Mouse (Mus musculus) lung, embryonic 15.5 days (tissue): ENCODE measurements around the gene Cds2. TPM values are rescaled to one million over a fixed set of nuclear protein-coding genes. Genes with fewer than 3 reads are reported as not detected.
A peak's percentile ranks its signal among the peaks of the same experiment; 100 is the strongest.

Source experiments
- ATAC-seq: fragments of 200-750 bp; cut with Nextera tagmentation; 2 replicates; pipeline ENCODE4 v1.8.0; 2017; ENCODE audit warnings: moderate number of reproducible peaks, borderline replicate concordance; ENCODE audit not compliant: low FRiP score, low TSS enrichment; ENCODE audit errors: extremely low read depth
- H3K27ac ChIP-seq: fragments of 300-500 bp; sonication (generic); 2 replicates; pipeline ENCODE4 v1.5.1; 2015; ENCODE audit warnings: moderate library complexity, mild to moderate bottlenecking, inconsistent platforms
- H3K27me3 ChIP-seq: fragments of 300-500 bp; sonication (generic); 2 replicates; pipeline ENCODE4 v1.6.1; 2015; ENCODE audit warnings: inconsistent platforms
- H3K36me3 ChIP-seq: fragments of 300-500 bp; sonication (generic); 2 replicates; pipeline ENCODE4 v1.6.1; 2015; ENCODE audit warnings: inconsistent platforms
- H3K4me1 ChIP-seq: fragments of 300-500 bp; sonication (generic); 2 replicates; pipeline ENCODE4 v1.6.1; 2015; ENCODE audit warnings: inconsistent platforms
- H3K4me2 ChIP-seq: fragments of 300-500 bp; sonication (generic); 2 replicates; pipeline ENCODE4 v1.6.1; 2015; ENCODE audit warnings: inconsistent platforms, mild to moderate bottlenecking, moderate library complexity
- H3K4me3 ChIP-seq: fragments of 300-500 bp; sonication (generic); 2 replicates; pipeline ENCODE4 v1.5.1; 2015; ENCODE audit warnings: mild to moderate bottlenecking, inconsistent platforms
- H3K9ac ChIP-seq: fragments of 300-500 bp; sonication (generic); 2 replicates; pipeline ENCODE4 v1.6.1; 2015; ENCODE audit warnings: inconsistent platforms
- H3K9me3 ChIP-seq: fragments of 300-500 bp; sonication (generic); 2 replicates; pipeline ENCODE4 v1.6.1; 2016; ENCODE audit warnings: inconsistent platforms
- WGBS: fragments of 180-500 bp; shearing (Covaris S2); methylation state at CpG from one replicate; pipeline ENCODE4 v1.1.7; 2015; 5-methylcytosine and 5-hydroxymethylcytosine counted together
- polyA plus RNA-seq: library from polyadenylated mRNA; unstranded; fragments of >200 nt; fragmentation: Nextera tagmentation; extraction: Ambion mirVana; gene quantifications from 2 replicates; pipeline ENCODE4 v1.2.1, GENCODE M21; 2015

Gene Cds2
- polyA plus RNA-seq, 1 experiment from 2014 or later: 24.4 TPM

DNA sequence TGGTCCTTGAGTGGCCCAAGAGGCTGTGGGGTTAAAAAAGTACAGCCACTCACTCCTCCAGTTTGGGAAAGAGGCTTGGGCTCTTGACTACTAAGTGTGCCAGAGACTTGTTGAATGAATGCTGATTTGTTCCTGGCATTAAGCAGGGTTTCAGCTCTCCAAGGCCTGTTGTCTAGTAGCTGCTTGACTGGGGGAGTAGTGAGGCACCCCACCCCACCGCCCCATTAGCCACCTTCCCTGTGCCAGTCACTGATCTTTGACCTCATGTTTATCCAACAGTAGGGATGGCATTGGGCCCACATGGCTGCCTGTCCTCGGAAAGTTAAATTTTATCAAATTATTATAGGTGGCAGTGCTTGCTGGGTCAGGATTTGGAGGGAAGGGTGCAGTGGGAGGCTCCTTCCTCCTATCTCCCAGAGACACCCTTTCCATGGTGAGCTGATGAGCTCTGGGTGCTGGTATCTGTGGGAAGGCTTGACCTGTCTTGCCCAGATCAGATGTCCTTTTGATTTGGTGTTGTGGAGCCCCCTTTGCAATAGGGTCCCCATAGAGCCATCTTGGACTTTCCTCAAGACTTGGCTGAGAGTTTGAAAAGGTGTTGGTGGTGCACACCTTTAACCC, 7.5 kb downstream of the Cds2 start:
- no peak overlapping the region for H3K4me3 ChIP-seq
- 55% methylated on average over 2 of the region's 2 CpGs for WGBS
- no peaks in the 10 kb centered on the region for H3K27me3 ChIP-seq
- H3K9ac ChIP-seq: no peak overlapping the region
- ATAC-seq: no peak
- H3K9me3 ChIP-seq: no peaks in the 10 kb centered on the region
- H3K36me3 ChIP-seq: no peaks in the 10 kb centered on the region
- H3K4me1 ChIP-seq: peaks cover 19% of the 10 kb centered on the region; the same call in 1 of the 2 replicates
- H3K4me2 ChIP-seq: no peak overlapping the region
- no peak overlapping the region for H3K27ac ChIP-seq

DNA sequence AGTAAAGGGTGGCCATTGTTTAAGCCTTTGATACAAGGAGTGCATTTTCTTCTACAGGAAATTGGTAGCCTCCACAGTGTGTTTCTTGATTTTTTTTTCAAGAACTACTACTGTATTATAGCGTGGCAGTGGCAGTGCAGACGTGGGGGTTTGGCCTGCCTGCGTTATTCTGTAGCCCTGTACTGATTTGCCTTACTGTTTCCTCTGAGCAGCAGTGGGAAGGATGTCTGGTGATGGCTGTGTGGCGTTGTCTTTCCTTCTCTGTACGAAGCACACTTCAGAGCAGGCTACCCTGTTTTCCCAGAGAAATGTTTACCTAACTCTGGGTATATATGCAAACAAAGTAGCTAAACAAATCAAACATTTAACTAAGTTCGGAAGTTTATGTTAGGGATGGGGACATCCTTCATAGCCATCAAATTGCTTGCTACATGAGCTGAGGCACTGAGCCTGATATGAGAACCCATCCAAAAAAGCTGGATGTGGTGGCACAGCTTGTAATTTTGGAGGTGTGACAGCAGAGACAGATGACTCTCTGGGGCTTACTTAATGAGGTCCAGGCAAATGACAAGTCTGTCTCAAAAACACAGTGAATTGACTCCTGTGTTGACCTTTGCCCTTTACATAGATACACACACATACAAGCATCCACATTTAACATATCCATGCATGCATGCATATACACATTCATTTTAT, 9.9 kb downstream of the Cds2 start:
- no peaks in the 10 kb centered on the region for H3K36me3 ChIP-seq
- H3K27me3 ChIP-seq: no peaks in the 10 kb centered on the region
- H3K4me3 ChIP-seq: no peak overlapping the region
- ATAC-seq: no peak
- no peaks in the 10 kb centered on the region for H3K9me3 ChIP-seq
- no peak overlapping the region for H3K4me2 ChIP-seq
- no peak overlapping the region for H3K9ac ChIP-seq
- peaks cover 19% of the 10 kb centered on the region; the same call in 1 of the 2 replicates for H3K4me1 ChIP-seq
- H3K27ac ChIP-seq: no peak overlapping the region; the same call in 1 of the 2 replicates
- WGBS: 31% methylated on average over 6 of the region's 6 CpGs

DNA sequence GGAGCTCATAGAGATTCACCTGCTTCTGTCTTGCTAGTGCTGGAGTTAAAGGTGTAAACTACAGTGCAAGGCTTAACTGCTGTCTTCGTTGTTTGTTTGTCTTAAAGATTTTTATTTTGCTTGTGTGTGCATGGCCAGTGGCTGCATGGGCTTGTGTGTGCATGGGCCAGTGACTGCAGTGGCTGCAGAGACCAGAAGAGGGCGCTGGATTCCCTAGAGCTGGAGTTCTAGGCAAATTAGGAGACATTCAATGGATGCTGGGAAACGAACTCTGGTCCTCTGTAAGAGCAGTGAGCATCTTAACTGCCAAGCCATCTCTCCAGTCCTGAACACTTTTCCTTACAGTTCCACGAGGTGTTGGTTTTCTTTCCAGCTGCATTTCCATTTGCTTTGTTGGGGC, 12.6 kb downstream of the Cds2 start:
- no peak for ATAC-seq
- Histone ChIP-seq H3K9ac (no peak overlapping the region), H3K27me3 (no peaks in the 10 kb centered on the region), H3K27ac (no peak overlapping the region), H3K36me3 (no peaks in the 10 kb centered on the region), H3K4me3 (no peak overlapping the region), H3K4me1 (peaks cover 17% of the 10 kb centered on the region), H3K4me2 (no peak overlapping the region), H3K9me3 (no peaks in the 10 kb centered on the region)
- 77% methylated on average over 4 of the region's 4 CpGs for WGBS

DNA sequence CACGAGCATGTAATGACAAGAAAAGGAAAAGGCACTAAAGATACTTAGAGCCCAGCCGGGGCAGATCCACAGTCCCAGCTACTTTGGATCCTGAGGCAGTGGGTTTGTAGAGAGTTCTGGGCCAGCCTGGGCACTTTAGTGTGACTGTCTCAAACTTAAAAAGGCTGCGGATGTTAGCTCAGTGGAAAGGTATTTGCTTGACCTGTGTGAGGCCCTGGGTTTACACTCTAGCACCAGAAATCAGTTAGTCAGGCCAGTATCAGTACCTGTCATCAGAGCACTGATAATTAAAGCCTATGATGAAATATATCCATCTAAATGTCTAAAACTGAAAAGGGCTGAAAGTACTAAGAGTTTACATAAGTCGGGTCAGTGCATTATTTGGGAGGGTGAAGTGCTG, 13.3 kb downstream of the Cds2 start:
- Histone ChIP-seq H3K36me3 (no peaks in the 10 kb centered on the region), H3K9me3 (no peaks in the 10 kb centered on the region), H3K9ac (no peak overlapping the region), H3K27ac (no peak overlapping the region), H3K4me1 (peaks cover 17% of the 10 kb centered on the region), H3K4me2 (no peak overlapping the region), H3K27me3 (no peaks in the 10 kb centered on the region), H3K4me3 (no peak overlapping the region)
- ATAC-seq: no peak
- 58% methylated on average over 4 of the region's 4 CpGs for WGBS

DNA sequence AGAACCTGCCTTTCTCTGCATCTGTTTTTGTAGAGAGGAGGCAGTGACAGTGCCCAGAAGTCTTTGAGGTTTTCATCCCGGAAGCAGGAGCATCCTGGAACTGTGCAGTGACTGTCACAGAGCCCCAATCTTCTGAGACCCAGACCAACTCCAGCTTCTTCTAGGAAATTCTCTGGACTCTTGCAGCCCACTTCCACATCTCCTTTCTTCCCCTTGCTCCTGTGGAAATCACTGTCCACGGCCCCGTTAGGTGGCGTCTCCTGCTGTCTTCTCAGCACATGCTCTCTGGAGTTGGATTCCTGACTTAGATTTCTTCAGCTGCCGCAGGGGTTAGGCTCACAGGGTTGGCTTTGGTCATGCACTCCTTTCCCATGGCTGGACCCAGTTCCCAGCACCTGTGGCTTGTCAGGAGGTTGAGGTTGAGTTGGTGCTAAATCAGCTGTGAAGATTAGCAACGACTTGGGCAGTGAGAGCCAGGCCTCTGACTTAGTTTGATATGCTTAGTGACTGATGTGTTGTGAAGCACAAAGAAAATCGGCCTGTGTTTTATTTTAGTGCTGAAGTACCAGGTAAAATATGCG, 15.4 kb downstream of the Cds2 start:
- H3K36me3 ChIP-seq: no peaks in the 10 kb centered on the region
- no peak overlapping the region for H3K4me3 ChIP-seq
- H3K27me3 ChIP-seq: no peaks in the 10 kb centered on the region
- no peak for ATAC-seq
- H3K9ac ChIP-seq: no peak overlapping the region
- H3K27ac ChIP-seq: no peak overlapping the region
- H3K4me1 ChIP-seq: peaks cover 26% of the 10 kb centered on the region
- 74% methylated on average over 8 of the region's 8 CpGs for WGBS
- H3K9me3 ChIP-seq: no peaks in the 10 kb centered on the region
- no peak overlapping the region for H3K4me2 ChIP-seq

DNA sequence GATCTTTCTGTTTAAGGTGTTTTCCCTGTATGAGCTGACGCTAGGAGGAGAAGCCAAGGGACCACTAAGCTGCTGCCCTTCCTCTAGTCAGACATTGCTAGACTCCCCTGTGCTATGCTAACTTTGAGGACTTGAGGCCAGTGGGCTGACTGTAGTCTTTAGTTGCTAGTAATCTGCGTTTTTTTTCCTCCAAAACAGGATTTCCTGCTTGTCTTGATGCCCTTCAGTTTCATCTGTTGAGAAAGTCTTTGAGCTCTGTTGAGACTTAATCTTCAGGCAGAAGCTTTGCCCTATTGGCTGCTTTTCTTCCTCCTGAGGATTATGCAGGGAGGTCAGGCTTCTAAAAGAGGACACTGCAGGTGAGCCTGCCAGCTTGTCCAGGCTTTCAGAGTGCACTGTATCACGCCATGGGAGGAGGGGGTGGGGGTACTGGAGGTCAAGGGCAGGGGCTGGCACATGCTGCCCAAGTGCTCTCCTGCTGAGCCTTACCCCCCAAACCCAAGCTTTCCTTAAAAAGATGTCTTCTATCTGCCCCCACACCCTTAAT, 16.5 kb downstream of the Cds2 start:
- H3K4me1 ChIP-seq: peaks cover 36% of the 10 kb centered on the region
- H3K9ac ChIP-seq: no peak overlapping the region
- ATAC-seq: no peak
- H3K9me3 ChIP-seq: no peaks in the 10 kb centered on the region
- no peaks in the 10 kb centered on the region for H3K27me3 ChIP-seq
- 60% methylated on average over 3 of the region's 3 CpGs for WGBS
- no peaks in the 10 kb centered on the region for H3K36me3 ChIP-seq
- H3K4me2 ChIP-seq: no peak overlapping the region
- H3K4me3 ChIP-seq: no peak overlapping the region
- H3K27ac ChIP-seq: no peak overlapping the region

DNA sequence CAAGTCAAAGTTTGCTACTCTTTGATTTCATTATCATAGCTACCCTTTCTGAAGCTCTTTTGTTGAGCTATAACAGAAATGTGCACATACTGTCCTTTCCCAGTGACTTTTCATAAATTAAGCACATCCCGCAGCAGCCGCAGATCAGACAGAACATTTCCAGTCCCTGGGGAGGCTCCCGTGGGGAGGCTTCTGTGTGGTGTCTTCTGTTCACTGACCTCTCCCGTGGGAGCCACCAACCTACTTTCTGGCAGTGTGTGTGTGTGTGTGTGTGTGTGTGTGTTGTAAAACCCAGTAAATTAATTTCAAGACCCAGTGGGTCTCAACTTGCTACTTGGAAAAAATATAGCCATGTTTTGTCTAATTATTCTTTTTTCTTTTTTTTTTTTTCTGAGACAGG, 17.0 kb downstream of the Cds2 start:
- WGBS: 65% methylated on average over 4 of the region's 4 CpGs

DNA sequence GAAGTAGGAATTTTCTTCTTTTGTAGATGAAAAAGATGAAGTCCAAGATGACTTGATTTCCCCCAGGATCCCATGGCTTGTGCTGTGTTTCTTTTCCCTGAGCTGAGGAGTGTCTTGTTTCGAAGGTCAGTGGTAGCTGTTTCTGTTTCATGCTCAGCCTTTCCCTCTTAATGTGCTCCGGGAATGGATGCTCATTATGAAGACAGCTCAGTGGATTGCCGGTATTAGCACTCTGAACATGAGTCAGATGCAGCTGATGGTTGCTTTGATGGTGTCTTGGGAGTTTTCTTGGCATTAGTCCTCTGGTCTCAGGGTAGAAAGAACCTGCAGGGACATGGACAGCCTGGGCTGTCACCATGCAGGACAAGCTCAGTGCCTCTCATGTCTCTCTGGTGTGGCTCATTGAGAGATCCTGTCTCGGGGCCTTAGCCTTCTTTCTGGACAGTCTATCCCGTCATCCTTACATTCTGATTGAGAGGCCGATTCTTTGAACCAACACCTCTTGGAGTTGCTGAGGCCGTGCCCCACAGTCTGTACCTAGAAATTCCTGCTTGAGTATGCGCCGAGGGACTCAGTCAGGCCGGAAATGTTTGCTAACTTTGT, 17.7 kb downstream of the Cds2 start:
- no peaks in the 10 kb centered on the region for H3K27me3 ChIP-seq
- H3K36me3 ChIP-seq: no peaks in the 10 kb centered on the region
- WGBS: 82% methylated on average over 10 of the region's 10 CpGs
- peaks cover 47% of the 10 kb centered on the region for H3K4me1 ChIP-seq
- no peak for ATAC-seq
- no peaks in the 10 kb centered on the region for H3K9me3 ChIP-seq
- H3K9ac ChIP-seq: no peak overlapping the region
- no peak overlapping the region for H3K4me2 ChIP-seq
- no peak overlapping the region for H3K4me3 ChIP-seq
- H3K27ac ChIP-seq: no peak overlapping the region

More for the DNA sequence above, 17.0 kb downstream of the Cds2 start:
- Histone ChIP-seq H3K4me1 (peaks cover 42% of the 10 kb centered on the region), H3K36me3 (no peaks in the 10 kb centered on the region), H3K27ac (no peak overlapping the region), H3K4me3 (no peak overlapping the region), H3K9me3 (no peaks in the 10 kb centered on the region), H3K4me2 (no peak overlapping the region), H3K27me3 (no peaks in the 10 kb centered on the region), H3K9ac (no peak overlapping the region)
- ATAC-seq: no peak

DNA sequence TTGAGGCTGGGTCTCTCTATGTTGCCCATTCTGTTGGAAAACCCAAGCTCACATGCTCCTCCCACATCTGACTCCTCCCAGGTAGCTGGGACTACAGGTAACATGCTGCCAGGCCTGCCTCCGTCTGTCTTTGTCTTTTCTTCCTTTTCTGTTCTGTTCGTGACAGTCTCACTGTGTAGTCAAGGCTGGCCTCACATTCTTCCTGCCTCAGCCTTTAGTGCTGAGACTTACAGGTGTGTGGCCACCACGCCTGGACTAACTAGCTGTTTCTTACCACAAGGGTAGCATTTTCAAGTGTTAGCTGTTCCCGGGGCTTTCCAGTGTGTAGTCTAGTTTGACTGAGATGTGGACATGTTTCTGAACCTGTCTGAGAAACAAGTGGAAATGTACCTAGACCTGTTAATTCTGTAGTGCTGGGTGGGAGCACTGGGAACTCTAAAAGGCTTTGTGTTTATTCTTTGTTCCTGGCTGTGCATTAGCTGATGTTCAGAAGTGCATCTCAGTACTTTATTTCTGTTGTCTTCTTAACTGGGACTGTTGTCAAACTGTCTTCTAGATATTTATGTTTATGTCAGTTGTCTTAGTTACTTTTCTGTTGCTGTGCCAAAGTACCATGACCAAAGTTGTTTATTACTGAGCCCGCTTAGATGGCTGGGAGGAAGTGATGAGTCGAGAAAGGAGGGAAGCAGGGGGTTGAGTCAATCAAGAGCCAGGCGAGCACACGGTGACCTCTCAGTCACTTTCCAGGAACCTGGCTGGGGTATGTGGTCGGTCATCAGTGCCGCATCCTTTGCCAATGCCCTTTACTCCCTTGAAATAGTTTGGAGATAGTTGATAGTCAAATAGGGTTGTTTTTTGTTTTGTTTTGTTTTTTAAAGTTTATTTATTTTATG, 18.9 kb downstream of the Cds2 start:
- no peak for ATAC-seq
- Histone ChIP-seq H3K27ac (no peak overlapping the region), H3K27me3 (no peaks in the 10 kb centered on the region), H3K4me3 (no peak overlapping the region), H3K36me3 (no peaks in the 10 kb centered on the region), H3K4me1 (peaks cover 50% of the 10 kb centered on the region), H3K9ac (no peak overlapping the region), H3K4me2 (no peak overlapping the region), H3K9me3 (no peaks in the 10 kb centered on the region)
- WGBS: 58% methylated on average over 10 of the region's 10 CpGs

DNA sequence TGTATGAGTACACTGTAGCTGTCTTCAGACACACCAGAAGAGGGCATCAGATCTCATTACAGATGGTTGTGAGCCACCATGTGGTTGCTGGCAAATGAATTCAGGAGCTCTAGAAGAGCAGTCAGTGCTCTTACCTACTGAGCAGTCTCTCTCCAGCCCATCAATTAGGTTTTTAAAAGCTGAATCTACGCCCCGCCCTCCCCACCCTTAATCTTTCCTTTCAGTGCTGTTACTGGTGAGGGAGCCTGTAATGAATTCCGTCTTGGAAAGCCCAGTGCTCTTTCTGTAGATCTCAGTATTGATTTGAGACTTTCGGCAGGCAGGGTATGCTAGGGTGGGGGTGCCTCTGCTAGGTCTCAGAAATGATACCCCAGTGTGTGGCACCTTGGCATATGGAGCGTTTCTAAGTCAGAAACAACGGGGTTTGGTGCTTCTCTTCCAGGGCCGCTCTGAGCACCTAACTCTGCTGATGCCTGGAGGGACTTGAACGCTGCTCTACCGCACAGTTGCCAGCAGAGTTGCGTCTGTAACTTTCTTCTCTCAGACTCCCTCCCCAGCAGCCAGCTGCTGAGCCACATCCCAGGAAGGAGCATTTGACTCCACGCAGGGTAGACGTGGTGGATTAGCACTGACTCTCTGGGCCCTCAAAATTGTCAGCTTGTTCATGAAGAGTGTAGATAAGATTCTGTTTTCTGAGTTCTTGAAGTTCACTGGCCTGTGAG, 19.7 kb downstream of the Cds2 start:
- H3K4me2 ChIP-seq: peak overlapping the region; percentile 20; the same call in 1 of the 2 replicates
- H3K36me3 ChIP-seq: no peaks in the 10 kb centered on the region
- no peaks in the 10 kb centered on the region for H3K9me3 ChIP-seq
- H3K4me3 ChIP-seq: no peak overlapping the region
- WGBS: 30% methylated on average over 12 of the region's 12 CpGs
- H3K9ac ChIP-seq: no peak overlapping the region
- peaks cover 50% of the 10 kb centered on the region for H3K4me1 ChIP-seq
- H3K27ac ChIP-seq: peak overlapping the region; percentile 80
- no peak for ATAC-seq
- H3K27me3 ChIP-seq: no peaks in the 10 kb centered on the region
